Mouse (Mus musculus): ENCODE data around the gene Gm5072.
"Not testable (repeated sequence)": the region's sequence is repeated elsewhere in the genome, so short reads cannot be mapped to it uniquely, and the experiment has no call there.

DNA sequence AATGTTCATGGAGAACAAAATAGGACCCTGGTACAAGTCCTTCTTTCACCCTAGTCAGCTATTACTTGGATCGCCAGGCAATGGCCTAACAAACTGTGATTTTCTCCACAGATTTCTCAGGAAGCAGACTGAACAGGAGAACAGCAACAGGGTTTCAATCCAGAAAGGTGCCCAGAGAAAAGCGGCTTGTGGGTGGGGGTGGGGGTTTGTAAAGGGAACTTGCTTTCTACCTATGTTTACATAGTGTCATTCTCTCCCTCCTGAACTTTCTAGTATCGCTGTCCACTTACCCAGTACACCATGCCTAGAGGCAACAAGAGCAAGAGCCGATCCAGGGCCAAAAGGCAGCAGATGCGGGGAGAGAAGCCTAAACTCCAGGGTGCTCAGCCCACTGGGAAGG, at the start of gene Gm5072:
- TF ChIP-seq GATA1 (IDR thresholded peaks at IDR 0.05; ENCODE audit: borderline replicate concordance, low read length); FLI1 (IDR thresholded peaks at IDR 0.05; ENCODE audit: low read length): not testable (repeated sequence)
